Mouse (Mus musculus) midbrain, embryonic 14.5 days (tissue): Measurements from ENCODE around the gene Orm3. TPM values are rescaled to one million over a fixed set of nuclear protein-coding genes. Genes with fewer than 3 reads are reported as not detected.

ENCODE experiments used
- polyA plus RNA-seq: library from polyadenylated mRNA; unstranded; fragments of >200 nt; fragmentation: Nextera tagmentation; extraction: Ambion mirVana; gene quantifications from 2 replicates; pipeline ENCODE4 v1.2.1, GENCODE M21; 2014

Gene Orm3
- polyA plus RNA-seq, 1 experiment from 2014 or later = not detected

Other genes starting within 250 kb of the Orm3 start
- not detected in 2 replicates for gene Ambp, start 201.4 kb upstream of the Orm3 start, polyA plus RNA-seq
- not detected in 2 replicates for gene Kif12, start 184.0 kb upstream of the Orm3 start, polyA plus RNA-seq
- 1.2 and 1.4 TPM in 2 replicates for gene Col27a1, start 142.2 kb upstream of the Orm3 start, polyA plus RNA-seq
- gene Orm1, start 11.6 kb upstream of the Orm3 start, polyA plus RNA-seq = not detected in 2 replicates
- not detected in 2 replicates for gene Orm2, start 6.3 kb downstream of the Orm3 start, polyA plus RNA-seq
- 3.0 and 6.1 TPM in 2 replicates for gene Akna, start 47.2 kb downstream of the Orm3 start, polyA plus RNA-seq
- gene Whrn, start 139.8 kb downstream of the Orm3 start, polyA plus RNA-seq = 7.8 and 8.0 TPM in 2 replicates
- 451 and 485 TPM in 2 replicates for gene Atp6v1g1, start 188.6 kb downstream of the Orm3 start, polyA plus RNA-seq
- gene Tmem268, start 202.6 kb downstream of the Orm3 start, polyA plus RNA-seq = 3.7 and 4.0 TPM in 2 replicates
- gene Gm11213, start 249.1 kb downstream of the Orm3 start, polyA plus RNA-seq = not detected in 2 replicates